Mouse (Mus musculus) urinary bladder, postnatal 36 days (tissue): ENCODE data around the gene Ndufs1.
"Not testable (repeated sequence)": the region's sequence is repeated elsewhere in the genome, so short reads cannot be mapped to it uniquely, and the experiment has no call there.

Source experiments
- DNase-seq, 2 experiments: peaks; one replicate each; pipeline ENCODE4 v3.0.0; 2022; ENCODE audit warnings: low spot score in 2 of 2, mixed read lengths in 1 of 2

Ndufs1 gene

GRCm38 (mm10) chr1:63182636-63183270, 6.1 kb upstream of the Ndufs1 start:
- peak; percentile 43 to 46 for DNase-seq

- peak; percentile 21 to 70 for DNase-seq
These were observed 5.6 kb upstream of the Ndufs1 start for GRCm38 (mm10) chr1:63182212-63182611.

GRCm38 (mm10) chr1:63181480-63181879, 4.8 kb upstream of the Ndufs1 start:
- no peak for DNase-seq

DNA sequence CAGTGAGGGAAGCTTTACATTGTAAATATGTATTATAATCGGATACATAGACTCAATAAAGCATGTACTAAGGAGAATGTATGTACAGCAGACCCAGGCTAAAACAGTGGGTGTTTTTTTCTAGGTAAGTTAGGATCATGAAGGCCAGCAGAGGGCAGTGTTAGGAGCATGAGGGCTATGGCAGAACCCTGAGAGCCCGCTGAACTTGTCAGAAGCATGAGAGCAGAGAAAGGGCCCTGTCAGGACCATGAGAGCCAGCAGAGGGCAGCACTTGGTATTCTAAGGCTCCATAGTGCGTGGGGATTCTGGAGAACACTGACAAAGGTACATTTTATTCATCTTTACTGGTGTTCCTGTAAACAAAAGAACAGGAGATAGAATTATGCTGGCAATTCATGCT, 4.4 kb upstream of the Ndufs1 start:
- peak; percentile 87 to 90 for DNase-seq

DNA sequence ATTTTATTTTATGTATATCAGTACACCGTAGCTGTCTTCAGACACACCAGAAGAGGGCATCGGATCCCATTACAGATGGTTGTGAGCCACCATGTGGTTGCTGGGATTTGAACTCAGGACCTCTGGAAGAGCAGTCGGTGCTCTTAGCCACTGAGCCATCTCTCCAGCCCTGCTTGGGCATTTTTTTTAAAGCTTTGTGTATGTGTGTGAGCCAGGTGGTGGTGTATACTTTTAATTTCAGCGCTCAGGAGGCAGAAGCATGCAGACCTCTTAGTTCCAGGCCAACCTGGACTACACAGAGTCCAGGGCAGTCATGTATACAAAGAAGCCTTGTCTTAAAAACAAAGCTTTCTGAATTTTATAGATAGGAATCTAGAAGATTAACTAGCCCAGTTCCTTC, 3.9 kb upstream of the Ndufs1 start:
- not testable (repeated sequence) for DNase-seq

- no peak for DNase-seq
These were observed 3.5 kb upstream of the Ndufs1 start for GRCm38 (mm10) chr1:63180122-63180521.

- no peak for DNase-seq
These were observed 1.7 kb upstream of the Ndufs1 start for GRCm38 (mm10) chr1:63178308-63178707.

- DNase-seq = no peak
These were observed 402 bp downstream of the Ndufs1 start for GRCm38 (mm10) chr1:63176259-63176603.

GRCm38 (mm10) chr1:63175853-63176252, 780 bp downstream of the Ndufs1 start:
- no peak for DNase-seq

- DNase-seq = no peak
These were observed 8.0 kb downstream of the Ndufs1 start for GRCm38 (mm10) chr1:63168638-63169037.

DNA sequence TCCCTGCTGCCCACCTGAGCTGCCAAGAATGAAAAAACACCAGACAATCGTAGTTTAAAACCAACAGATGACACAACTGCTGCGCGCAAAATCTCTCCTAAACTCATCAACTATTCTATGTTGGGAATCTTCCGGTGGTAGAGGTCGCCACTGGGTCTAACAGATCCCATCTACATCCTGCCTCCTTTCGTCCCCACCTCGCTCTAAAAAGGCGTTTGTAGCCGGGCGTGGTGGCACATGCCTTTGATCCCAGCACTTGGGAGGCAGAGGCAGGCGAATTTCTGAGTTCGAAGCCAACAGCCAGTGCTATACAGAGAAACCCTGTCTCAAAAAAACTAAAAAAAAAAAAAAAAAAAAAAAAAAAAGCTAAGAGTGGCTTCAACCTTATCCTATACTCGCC, 36.4 kb downstream of the Ndufs1 start:
- no peak for DNase-seq

DNA sequence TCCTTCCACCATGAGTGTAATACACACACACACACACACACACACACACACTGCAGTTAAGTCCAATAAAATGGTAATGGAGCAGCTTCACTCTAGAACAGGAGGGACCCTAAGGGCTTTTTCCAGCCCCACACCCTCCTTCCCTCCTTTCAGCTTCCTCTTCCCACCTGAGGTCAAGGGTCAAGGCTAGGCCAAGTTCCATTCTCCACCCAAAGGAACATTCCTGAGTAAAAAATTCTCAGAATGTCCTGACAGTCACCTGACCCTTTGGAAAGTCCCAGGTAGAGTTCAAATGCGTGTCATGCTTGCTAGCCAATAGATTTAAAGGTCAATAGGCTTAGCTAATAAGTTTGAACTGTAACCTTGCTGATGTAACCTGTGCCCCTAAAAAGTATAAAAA, 38.0 kb downstream of the Ndufs1 start:
- not testable (repeated sequence) for DNase-seq

- DNase-seq = no peak
These were observed 38.7 kb downstream of the Ndufs1 start for GRCm38 (mm10) chr1:63137971-63138370.

GRCm38 (mm10) chr1:63134530-63134929, 42.1 kb downstream of the Ndufs1 start:
- no peak for DNase-seq

GRCm38 (mm10) chr1:63131766-63132165, 44.9 kb downstream of the Ndufs1 start:
- no peak for DNase-seq

DNA sequence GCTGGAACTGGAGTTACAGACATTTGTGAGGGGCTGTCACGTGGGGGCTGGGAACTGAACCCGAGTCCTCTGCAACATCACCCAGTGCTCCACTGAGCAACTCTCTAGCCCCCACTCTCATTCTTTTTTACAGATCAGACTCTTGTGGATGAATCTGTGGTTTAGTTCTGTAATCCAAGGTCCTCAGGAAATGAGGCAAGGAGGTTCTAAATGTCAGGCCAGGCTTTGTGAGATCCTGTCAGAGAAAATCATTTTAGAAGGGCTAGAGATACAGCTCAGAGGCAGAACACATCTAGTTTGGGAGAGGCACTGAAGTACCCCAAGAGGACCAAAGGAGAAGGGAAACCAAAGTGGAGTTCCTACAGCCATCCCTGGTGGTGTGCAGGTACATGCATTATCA, 45.8 kb downstream of the Ndufs1 start:
- no peak for DNase-seq

DNA sequence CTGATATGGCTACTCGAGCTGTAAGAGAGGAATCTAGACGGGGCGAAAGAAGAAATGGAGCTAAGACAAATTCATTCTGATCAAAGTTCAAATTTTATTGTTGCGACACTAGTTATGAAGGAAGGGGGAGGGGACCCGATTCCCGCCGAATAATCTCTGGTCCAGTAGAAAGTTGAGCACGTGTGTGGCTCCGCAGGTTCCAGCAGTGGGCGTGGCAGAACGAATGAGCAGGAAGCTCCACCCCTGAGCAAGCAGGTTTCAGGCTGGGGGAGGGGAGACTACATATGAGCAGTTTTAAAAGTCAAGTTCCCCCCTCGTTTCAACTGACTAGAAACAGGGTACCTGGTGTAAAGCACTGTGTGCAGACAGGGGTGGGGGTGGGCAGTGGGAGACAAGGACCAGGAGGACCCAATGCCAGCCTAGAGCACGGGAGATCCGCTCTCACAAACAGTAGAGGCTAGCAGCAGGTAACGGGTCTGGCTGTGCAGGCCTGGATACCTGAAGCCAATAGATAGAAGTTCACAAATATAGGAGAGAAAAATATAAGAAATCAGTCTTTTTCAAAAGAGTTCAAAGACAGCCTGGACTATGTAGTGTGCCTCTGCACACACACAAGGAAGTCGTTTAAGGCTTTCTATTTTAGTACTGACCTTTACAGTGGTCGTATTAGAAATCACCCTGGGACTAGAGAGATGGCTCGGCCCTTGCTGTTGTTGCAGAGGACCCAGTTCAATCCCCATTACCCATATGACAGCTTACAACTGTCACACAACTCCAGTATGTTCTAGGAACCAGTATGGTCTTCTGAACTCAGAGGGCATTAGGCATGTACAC, 46.6 kb downstream of the Ndufs1 start:
- DNase-seq = peak in 1 of 2 experiments; percentile 35

DNA sequence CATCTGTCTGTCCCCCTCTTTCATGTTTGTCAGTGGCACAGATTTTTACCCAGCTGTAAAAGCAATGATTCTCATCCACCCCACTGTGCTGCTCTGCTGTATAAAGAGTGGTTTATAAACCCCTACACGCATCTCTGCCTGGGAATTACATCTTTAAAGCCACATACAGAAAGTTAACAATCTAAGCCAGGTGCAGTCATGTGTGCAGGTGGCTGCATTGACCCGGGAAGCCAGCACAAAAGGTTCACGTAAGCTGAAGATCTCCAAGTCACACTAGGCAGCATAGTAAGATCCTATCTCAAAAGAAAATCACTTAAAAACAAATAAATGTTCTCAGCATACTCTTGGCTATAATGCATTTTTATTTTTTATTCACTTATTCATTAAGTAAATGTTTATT, 47.4 kb downstream of the Ndufs1 start:
- no peak for DNase-seq

- DNase-seq = no peak
These were observed 50.4 kb downstream of the Ndufs1 start for GRCm38 (mm10) chr1:63126206-63126605.

DNA sequence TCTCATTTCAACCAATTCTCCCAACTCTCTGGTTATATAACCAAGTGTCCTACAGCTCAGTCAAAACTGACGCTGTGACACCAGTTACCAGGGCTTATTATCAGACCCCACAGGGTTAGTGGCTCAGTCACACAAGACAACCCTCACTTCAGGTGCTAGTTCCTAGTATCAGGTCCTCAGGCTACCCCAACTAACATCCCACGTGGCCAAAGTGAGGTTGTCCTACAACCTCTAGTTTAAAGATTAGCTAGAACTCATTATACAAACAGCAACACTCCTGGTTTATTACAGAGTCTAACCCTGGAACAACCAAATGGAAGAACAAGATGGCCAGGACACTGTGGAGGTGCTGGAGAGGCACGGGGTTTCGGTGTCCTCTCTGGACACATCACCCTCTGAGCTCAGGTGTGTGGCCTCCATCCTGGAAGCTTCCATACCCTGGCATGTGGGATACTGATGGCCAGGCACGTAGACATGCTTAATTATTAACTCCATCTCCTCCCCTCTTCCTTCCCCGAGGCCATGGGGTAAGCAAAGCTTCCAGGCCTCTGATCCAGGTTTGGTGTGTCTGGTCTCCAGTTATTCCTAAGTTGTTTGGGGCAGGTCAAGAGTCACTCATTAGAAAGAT, 52.7 kb downstream of the Ndufs1 start:
- no peak for DNase-seq

DNA sequence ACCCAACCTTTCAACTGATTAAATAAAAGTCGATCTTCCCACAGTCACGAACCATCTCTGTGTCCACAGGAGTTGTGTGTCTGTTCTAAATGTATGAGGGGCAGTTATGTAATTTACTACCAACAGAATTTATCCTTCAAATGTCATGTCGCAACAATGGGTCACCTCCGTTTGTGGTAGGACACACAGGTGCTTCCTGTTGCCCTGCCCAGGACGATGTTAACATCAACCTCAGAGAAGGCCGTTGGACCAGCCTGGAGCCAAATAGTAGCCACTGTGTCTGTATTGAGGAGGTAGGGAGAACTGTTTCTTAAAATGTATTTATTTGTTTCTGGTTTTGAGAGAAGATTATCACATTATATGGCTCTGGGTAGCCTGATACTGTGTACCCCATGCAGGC, 54.6 kb downstream of the Ndufs1 start:
- DNase-seq = no peak

GRCm38 (mm10) chr1:63120382-63120781, 56.3 kb downstream of the Ndufs1 start:
- DNase-seq = no peak

- no peak for DNase-seq
These were observed 57.0 kb downstream of the Ndufs1 start for GRCm38 (mm10) chr1:63119675-63120074.
